Mouse (Mus musculus): Measurements from ENCODE around the gene Otogl. TPM values are rescaled to one million over a fixed set of nuclear protein-coding genes. Genes with fewer than 3 reads are reported as not detected.

Otogl gene
- 0.02 TPM for polyA plus RNA-seq (2014; fragmentation: Illumina TruSeq; extraction: RNeasy Lipid Tissue Mini Kit (QIAGEN cat#74804); ENCODE audit: insufficient read depth, low read depth, low replicate concordance)

DNA sequence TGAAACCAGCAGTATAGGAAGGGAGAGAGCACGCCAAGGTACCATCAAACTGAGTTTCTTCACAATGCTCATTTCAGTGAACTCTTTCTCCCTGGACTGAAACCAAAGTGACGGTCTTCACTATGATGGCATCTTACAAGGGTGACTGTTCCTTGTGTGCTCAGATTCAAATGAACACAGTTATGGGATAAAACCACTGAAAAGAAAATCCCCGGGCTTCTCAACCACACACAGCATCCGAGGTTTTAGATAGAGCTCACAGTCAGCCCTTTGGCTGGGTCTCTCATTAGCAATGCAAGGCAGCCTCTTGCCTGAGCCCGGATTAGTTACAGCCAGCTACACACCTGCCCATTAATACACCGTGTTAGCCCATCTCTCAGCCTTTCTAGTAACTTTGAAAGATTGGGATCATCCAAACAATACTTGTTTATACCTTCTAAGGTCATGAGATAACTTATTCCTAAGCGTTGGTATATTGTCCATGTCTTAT is at the start of gene Otogl:
Otogl (minus strand) TSS at position 51 of the 490 bp plus-strand sequence.

DNA sequence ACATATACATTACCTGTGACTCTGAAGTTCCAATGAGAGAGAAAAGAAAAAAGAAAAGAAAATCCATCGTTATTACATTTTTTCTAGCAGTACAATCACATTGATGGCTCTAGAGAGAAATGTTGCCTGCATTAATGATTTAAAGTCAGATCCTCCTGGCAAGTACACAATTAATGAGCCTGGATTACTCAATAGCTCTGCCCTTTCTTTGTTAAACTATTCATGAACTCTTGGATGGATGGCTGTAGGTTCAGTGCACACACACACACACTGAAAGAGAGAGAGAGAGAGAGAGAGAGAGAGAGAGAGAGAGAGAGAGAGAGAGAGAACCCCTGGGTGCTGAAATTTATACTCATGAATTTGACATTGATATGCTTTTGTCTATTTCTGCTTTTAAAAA is 192.1 kb downstream of the Otogl start, which contains the start of gene Ptprq:
Ptprq (minus strand) TSS at position 246 of the 400 bp plus-strand sequence.

Other genes with a start within 250 kb of the Otogl start
- 0.06 TPM for gene Ptprq, start 192.1 kb downstream of the Otogl start, polyA plus RNA-seq (2014; fragmentation: Illumina TruSeq; extraction: RNeasy Lipid Tissue Mini Kit (QIAGEN cat#74804); ENCODE audit: insufficient read depth, low read depth, low replicate concordance)